8 mouse cellular contexts compared by ENCODE assay signal in the genomic region with DNA sequence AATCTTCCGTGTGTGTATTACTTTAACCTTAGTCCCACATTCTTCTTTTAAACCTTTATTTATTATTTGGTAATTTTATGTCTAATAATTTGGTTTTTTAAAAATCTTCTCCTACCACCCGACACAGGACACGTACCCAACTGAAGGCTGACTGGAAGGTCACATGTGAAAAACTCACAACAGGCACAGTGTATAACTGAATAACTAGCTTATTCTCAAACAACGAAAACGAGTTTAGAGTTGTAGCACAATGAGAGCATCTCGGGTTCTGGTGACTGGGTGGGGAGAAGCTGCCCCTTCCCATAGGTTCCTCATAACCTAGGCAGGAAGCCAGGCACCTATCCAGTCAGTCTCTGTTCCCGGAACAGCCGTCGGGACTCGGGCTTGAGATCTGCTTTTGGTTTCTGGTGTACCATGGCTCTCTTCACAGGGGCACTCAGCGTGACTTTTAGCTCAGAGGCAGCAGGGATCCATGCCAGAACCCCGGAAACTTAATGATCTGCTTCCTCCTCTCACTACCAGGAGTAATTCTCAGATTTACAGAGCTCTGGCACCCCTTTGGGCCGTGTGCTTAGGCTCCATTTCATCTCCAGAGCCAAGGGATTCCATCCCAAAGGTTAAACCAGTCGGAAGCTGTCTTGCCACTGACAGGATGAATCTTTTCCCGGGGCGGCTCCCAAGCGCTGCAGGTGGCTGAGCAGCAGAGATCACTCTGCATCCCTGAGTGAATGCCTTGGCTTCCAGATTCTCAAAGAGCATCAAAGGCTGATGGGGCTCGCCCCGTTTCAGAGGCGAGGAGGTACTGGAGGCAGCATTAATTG.
DNase-seq lines count a peak whose midpoint lies in the region; ATAC-seq lines count a peak whose summit lies in the region.

No protein-coding gene starts in this region.

- H3K4me2 ChIP-seq in kidney, embryonic 15.5 days = peak overlapping the region; percentile 63
- H3K4me2 ChIP-seq in neural tube, embryonic 15.5 days = peak overlapping the region; percentile 74

- peak; percentile 85 for ATAC-seq in kidney, embryonic 15.5 days (replicated peaks; ENCODE audit: low FRiP score)
- peak; percentile 65 for ATAC-seq in neural tube, embryonic 15.5 days (ENCODE audit: low FRiP score)
- no peak for ATAC-seq in erythroblast, adult 5-6 weeks (replicated peaks; ENCODE audit: low FRiP score, poor library complexity, severe bottlenecking)

- 0 out of 2 replicates have a peak overlapping the region, but pooled peaks have one; percentile 6 for H3K9ac ChIP-seq in kidney, embryonic 15.5 days
- peak overlapping the region; percentile 42 for H3K9ac ChIP-seq in neural tube, embryonic 15.5 days (replicated peaks)

- no peak overlapping the region for H3K27ac ChIP-seq in embryonic facial prominence, embryonic 10.5 days (replicated peaks)
- H3K27ac ChIP-seq in heart, embryonic 10.5 days = no peak overlapping the region
- H3K27ac ChIP-seq in kidney, embryonic 15.5 days = peak overlapping the region; percentile 28; the same call in 1 of the 2 replicates
- peak overlapping the region; percentile 56 for H3K27ac ChIP-seq in neural tube, embryonic 15.5 days (replicated peaks)

- peaks cover 12% of the 10 kb centered on the region for H3K4me1 ChIP-seq in embryonic facial prominence, embryonic 10.5 days
- peaks cover 7% of the 10 kb centered on the region; the same call in 1 of the 2 replicates for H3K4me1 ChIP-seq in heart, embryonic 10.5 days
- peaks cover 17% of the 10 kb centered on the region for H3K4me1 ChIP-seq in kidney, embryonic 15.5 days
- peaks cover 17% of the 10 kb centered on the region for H3K4me1 ChIP-seq in neural tube, embryonic 15.5 days

- 23% methylated on average over 20 of the region's 20 CpGs for WGBS in embryonic facial prominence, embryonic 10.5 days
- WGBS in heart, embryonic 10.5 days = 18% methylated on average over 20 of the region's 20 CpGs
- WGBS in kidney, embryonic 15.5 days = 14% methylated on average over 20 of the region's 20 CpGs
- WGBS in neural tube, embryonic 15.5 days = 18% methylated on average over 20 of the region's 20 CpGs

- intact Hi-C loops in heart, postnatal 25 days (cut with DNase I) = no loop called here

- no peaks in the 10 kb centered on the region for H3K9me3 ChIP-seq in embryonic facial prominence, embryonic 10.5 days
- H3K9me3 ChIP-seq in heart, embryonic 10.5 days = no peaks in the 10 kb centered on the region
- H3K9me3 ChIP-seq in kidney, embryonic 15.5 days (replicated peaks) = no peaks in the 10 kb centered on the region
- no peaks in the 10 kb centered on the region for H3K9me3 ChIP-seq in neural tube, embryonic 15.5 days (replicated peaks)

- H3K27me3 ChIP-seq in embryonic facial prominence, embryonic 10.5 days (replicated peaks; ENCODE audit: low read depth, poor library complexity, severe bottlenecking) = peaks cover 17% of the 10 kb centered on the region; the same call in 1 of the 2 replicates
- H3K27me3 ChIP-seq in heart, embryonic 10.5 days (ENCODE audit: insufficient read depth, poor library complexity, severe bottlenecking) = 0 out of 2 replicates have a peak, but pooled peaks cover 3% of the 10 kb centered on the region
- no peaks in the 10 kb centered on the region for H3K27me3 ChIP-seq in kidney, embryonic 15.5 days
- H3K27me3 ChIP-seq in neural tube, embryonic 15.5 days (replicated peaks) = no peaks in the 10 kb centered on the region

- peak; percentile 89 for DNase-seq in heart, adult 11 months
- no peak for DNase-seq in heart, postnatal 25 days (ENCODE audit: low spot score)
- DNase-seq in embryonic facial prominence, embryonic 10.5 days (ENCODE audit: low spot score) = peak; percentile 30
- no peak for DNase-seq in heart, embryonic 10.5 days (ENCODE audit: low spot score)
- DNase-seq in lung, adult 18-20 months = peak; percentile 24 to 45

- H3K4me3 ChIP-seq in embryonic facial prominence, embryonic 10.5 days = peak overlapping the region; percentile 45
- peak overlapping the region; percentile 56 for H3K4me3 ChIP-seq in heart, embryonic 10.5 days
- H3K4me3 ChIP-seq in kidney, embryonic 15.5 days (replicated peaks) = peak overlapping the region; percentile 34
- peak overlapping the region; percentile 34 for H3K4me3 ChIP-seq in neural tube, embryonic 15.5 days (replicated peaks)

- H3K36me3 ChIP-seq in embryonic facial prominence, embryonic 10.5 days (replicated peaks) = no peaks in the 10 kb centered on the region
- no peaks in the 10 kb centered on the region for H3K36me3 ChIP-seq in heart, embryonic 10.5 days
- no peaks in the 10 kb centered on the region for H3K36me3 ChIP-seq in kidney, embryonic 15.5 days
- H3K36me3 ChIP-seq in neural tube, embryonic 15.5 days = no peaks in the 10 kb centered on the region

Comparison
In these comparisons a context has a peak if more than half of its experiments do, and no peak if none do; other contexts are left out.
1. DNase-seq: peak in heart, adult 11 months (single experiment), embryonic facial prominence, embryonic 10.5 days (single experiment) and lung, adult 18-20 months (2 of 2); none in heart, postnatal 25 days (single experiment) and heart, embryonic 10.5 days (single experiment).
2. H3K27ac ChIP-seq: peak in kidney, embryonic 15.5 days (single experiment) and neural tube, embryonic 15.5 days (single experiment); none in embryonic facial prominence, embryonic 10.5 days (single experiment) and heart, embryonic 10.5 days (single experiment).
3. Peak in every context shown above with its lines, with median percentiles within 50 percentile points of each other: H3K4me3 ChIP-seq.